Mouse (Mus musculus) embryonic facial prominence, embryonic 13.5 days (tissue): ENCODE data around the gene Gm43720. TPM values are rescaled to one million over a fixed set of nuclear protein-coding genes. Genes with fewer than 3 reads are reported as not detected.

Experiments used
- ATAC-seq: fragments of 200-750 bp; cut with Nextera tagmentation; 2 replicates; pipeline ENCODE4 v1.8.0; 2017; ENCODE audit warnings: low read depth; ENCODE audit not compliant: insufficient number of reproducible peaks, insufficient read depth, low FRiP score, low TSS enrichment
- H3K27ac ChIP-seq: fragments of 300-500 bp; sonication (generic); 2 replicates; pipeline ENCODE4 v1.5.1; 2015; ENCODE audit warnings: moderate library complexity, mild to moderate bottlenecking, inconsistent platforms
- H3K27me3 ChIP-seq: fragments of 300-500 bp; sonication (generic); 2 replicates; pipeline ENCODE4 v1.6.1; 2015; ENCODE audit warnings: mild to moderate bottlenecking, inconsistent platforms
- H3K36me3 ChIP-seq: fragments of 300-500 bp; sonication (generic); 2 replicates; pipeline ENCODE4 v1.6.1; 2015; ENCODE audit warnings: mild to moderate bottlenecking, inconsistent platforms
- H3K4me1 ChIP-seq: fragments of 300-500 bp; sonication (generic); 2 replicates; pipeline ENCODE4 v1.6.1; 2015; ENCODE audit warnings: inconsistent platforms
- H3K4me2 ChIP-seq: fragments of 300-500 bp; sonication (generic); 2 replicates; pipeline ENCODE4 v1.6.1; 2015; ENCODE audit warnings: moderate library complexity, mild to moderate bottlenecking, inconsistent platforms
- H3K4me3 ChIP-seq: fragments of 300-500 bp; sonication (generic); 2 replicates; pipeline ENCODE4 v1.5.1; 2015; ENCODE audit warnings: mild to moderate bottlenecking, inconsistent platforms
- H3K9ac ChIP-seq: fragments of 300-500 bp; sonication (generic); 2 replicates; pipeline ENCODE4 v1.6.1; 2015; ENCODE audit warnings: mild to moderate bottlenecking, inconsistent platforms
- H3K9me3 ChIP-seq: fragments of 300-500 bp; sonication (generic); 2 replicates; pipeline ENCODE4 v1.6.1; 2016; ENCODE audit warnings: inconsistent platforms
- WGBS: fragments of 180-500 bp; shearing (Covaris S2); methylation state at CpG from one replicate; pipeline ENCODE4 v1.1.7; 2015; ENCODE audit warnings: mixed read lengths; 5-methylcytosine and 5-hydroxymethylcytosine counted together
- polyA plus RNA-seq: library from polyadenylated mRNA; unstranded; fragments of >200 nt; fragmentation: Nextera tagmentation; extraction: Ambion mirVana; gene quantifications from 2 replicates; pipeline ENCODE4 v1.2.1, GENCODE M21; 2015

Gene Gm43720
- 0.23 and 0.24 TPM in 2 replicates for polyA plus RNA-seq

DNA sequence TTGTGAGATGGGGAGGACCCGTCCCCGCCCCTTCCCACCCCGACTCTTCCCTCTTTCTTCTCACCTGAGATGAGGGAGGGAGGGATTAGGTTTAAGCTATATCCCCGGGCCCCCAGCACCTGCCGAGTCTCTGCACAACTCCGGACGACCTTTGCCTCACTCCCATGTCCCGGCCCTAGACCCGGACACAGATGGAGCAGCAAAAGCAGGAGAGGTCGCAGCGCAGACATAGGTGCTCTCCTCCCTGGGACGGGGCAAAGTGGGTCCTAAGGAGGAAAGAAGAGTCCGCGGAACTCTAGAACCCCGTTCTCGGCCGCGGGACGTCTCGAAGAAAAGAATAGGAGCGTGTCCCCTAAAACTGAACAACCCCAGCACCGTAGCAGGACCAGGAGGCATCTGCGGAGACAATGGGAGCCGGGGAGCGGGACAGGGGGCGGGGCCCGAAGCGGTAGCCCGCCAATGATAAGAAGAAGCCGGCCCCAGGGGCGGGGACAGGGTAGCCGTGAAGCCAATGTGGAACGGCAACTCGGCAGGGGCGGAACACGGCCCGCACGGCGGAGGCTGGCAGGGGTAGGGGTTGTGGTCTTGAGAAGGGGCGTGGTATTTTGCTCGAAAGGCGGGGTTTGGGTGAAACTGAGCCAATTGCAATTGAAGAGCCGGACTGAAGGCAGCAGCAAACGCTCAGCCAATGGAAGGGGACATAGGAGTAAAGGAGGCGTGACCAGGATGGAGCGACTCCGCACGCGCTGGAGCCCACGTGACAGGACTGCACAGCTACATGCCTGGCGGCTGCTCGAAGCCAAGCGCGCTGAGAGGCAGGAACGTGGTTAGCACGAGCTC is at the start of gene Gm43720, which contains the start of the genes Gpc2 and Stag3:
Gene Gm43720 (minus strand): TSS at position 374 of the 840 bp plus-strand sequence.
Gene Gpc2 (minus strand): TSS at position 421 of the 840 bp plus-strand sequence.
Gene Stag3 (plus strand): TSS at position 656 of the 840 bp plus-strand sequence.
- Histone ChIP-seq H3K4me3 (peak within 1 kb of the TSS; percentile 82), H3K9ac (peak within 1 kb of the TSS; percentile 86), H3K36me3 (peaks cover 32% of the 10 kb centered on the region), H3K27me3 (no peaks in the 10 kb centered on the region; the same call in 1 of the 2 replicates), H3K4me1 (peaks cover 47% of the 10 kb centered on the region), H3K9me3 (peaks cover 8% of the 10 kb centered on the region), H3K4me2 (peak within 1 kb of the TSS; percentile 84), H3K27ac (peak within 1 kb of the TSS; percentile 73)
- peak; percentile 98 for ATAC-seq
- under 1% methylated on average over 56 of the region's 56 CpGs for WGBS

DNA sequence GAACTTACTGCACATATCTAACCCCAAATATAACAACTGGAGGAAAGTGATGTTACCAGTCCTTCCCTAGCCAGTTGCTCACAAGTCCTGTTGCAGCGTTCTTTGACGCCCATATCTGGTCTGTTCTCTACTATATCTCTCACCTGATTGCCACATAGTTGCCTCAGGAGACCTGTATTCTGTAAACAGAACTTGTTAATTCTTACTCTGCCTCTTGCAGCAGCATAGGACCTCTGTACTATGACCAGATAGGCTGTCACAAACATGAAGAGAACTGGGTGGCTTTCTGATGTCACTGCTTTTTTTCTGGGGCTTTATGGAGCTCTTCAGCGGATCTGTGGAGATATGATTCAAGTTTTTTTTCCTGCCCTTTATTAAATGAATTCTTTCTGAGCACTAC is 33.0 kb upstream of the Gm43720 start:
- H3K36me3 ChIP-seq = no peaks in the 10 kb centered on the region
- ATAC-seq = no peak
- no peak overlapping the region for H3K4me2 ChIP-seq
- H3K4me3 ChIP-seq = no peak overlapping the region
- H3K27me3 ChIP-seq = no peaks in the 10 kb centered on the region
- no peaks in the 10 kb centered on the region for H3K4me1 ChIP-seq
- no peaks in the 10 kb centered on the region for H3K9me3 ChIP-seq
- 87% methylated on average over 3 of the region's 3 CpGs for WGBS
- H3K9ac ChIP-seq = no peak overlapping the region
- no peak overlapping the region for H3K27ac ChIP-seq

DNA sequence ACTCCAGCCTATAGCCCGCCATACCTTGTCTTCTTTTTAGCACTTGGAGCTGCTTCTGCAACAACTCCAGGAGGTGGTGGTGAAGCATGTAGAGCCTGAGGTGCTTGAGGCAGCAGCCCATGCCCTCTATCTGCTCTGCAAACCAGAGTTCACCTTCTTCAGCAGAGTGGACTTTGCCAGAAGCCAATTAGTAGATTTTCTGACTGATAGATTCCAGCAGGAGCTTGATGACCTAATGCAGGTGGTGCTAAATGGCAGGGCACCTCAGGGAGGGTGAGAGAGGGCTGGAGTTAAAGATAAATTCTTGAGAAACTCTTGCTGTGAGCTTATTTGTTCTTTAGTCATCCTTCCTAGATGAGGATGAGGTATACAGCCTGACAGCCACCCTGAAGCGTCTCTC is 19.9 kb upstream of the Gm43720 start:
- Histone ChIP-seq H3K4me3 (no peak overlapping the region), H3K9ac (no peak overlapping the region), H3K36me3 (no peaks in the 10 kb centered on the region), H3K9me3 (no peaks in the 10 kb centered on the region), H3K27ac (no peak overlapping the region), H3K27me3 (no peaks in the 10 kb centered on the region), H3K4me1 (no peaks in the 10 kb centered on the region), H3K4me2 (no peak overlapping the region)
- 83% methylated on average over 2 of the region's 2 CpGs for WGBS
- no peak for ATAC-seq

DNA sequence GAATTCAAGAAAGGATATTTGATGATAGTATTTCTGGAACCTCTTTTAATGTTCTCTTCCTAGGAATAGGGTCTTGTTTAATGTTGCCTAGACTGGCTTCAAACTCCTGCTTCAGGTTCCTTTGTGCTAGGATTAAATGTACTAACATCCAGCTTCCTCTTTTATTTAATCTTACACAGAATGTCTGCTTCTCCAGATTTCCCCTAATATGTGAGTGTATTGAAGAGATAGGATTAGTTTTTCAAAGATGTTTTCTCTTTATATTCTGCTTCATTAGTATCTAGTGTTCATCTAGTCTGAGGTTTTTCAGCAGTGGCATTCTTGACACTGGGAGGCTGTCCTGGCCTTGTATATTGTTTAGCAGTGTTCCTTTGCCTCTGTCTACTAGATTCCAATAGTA is 14.4 kb upstream of the Gm43720 start:
- Histone ChIP-seq H3K4me1 (no peaks in the 10 kb centered on the region), H3K27ac (no peak overlapping the region), H3K9ac (no peak overlapping the region), H3K9me3 (no peaks in the 10 kb centered on the region), H3K4me3 (no peak overlapping the region), H3K4me2 (no peak overlapping the region), H3K36me3 (no peaks in the 10 kb centered on the region), H3K27me3 (no peaks in the 10 kb centered on the region)
- ATAC-seq = no peak

DNA sequence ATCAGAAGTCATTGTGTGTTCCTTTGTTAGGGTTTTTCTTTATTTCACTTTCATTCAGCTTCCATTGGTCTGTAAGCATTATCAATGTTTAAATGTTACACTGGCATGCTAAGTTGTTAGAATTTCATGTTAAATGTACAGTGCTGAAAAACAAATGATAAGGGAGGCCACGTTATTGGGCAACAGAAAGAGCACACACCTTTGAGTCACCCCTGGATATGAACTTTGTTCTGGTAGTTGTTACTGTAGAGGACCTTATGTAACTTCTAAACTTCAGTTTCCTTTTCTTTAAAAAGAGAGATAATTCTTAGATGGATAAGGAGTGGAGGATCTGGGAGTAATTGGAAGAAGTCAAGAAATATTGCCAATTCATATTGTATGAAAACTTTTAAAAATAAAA is 11.9 kb upstream of the Gm43720 start:
- H3K4me2 ChIP-seq = no peak overlapping the region
- no peak overlapping the region for H3K9ac ChIP-seq
- WGBS = 86% methylated on average over 1 of the region's 1 CpGs
- no peak overlapping the region for H3K27ac ChIP-seq
- no peaks in the 10 kb centered on the region for H3K4me1 ChIP-seq
- H3K36me3 ChIP-seq = no peaks in the 10 kb centered on the region
- H3K4me3 ChIP-seq = no peak overlapping the region
- H3K9me3 ChIP-seq = no peaks in the 10 kb centered on the region
- no peak for ATAC-seq
- no peaks in the 10 kb centered on the region for H3K27me3 ChIP-seq

DNA sequence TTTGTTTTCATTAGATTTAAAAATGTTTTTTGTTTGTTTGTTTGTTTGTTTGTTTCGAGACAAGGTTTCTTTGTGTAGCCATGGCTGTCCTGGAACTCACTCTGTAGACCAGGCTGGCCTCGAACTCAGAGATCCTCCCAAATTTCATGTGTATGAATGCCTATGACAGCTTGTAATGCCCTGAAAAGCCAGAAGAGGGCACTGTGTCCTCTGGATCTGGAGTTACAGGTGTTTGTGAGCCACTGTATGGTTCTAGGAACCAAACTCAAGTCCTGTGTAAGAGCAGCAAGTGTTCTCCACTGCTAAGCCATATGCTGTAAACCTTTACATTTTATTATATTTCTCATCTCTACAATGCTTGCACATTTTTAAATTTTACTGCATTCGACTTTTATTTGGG is 8.1 kb upstream of the Gm43720 start:
- no peak for ATAC-seq
- Histone ChIP-seq H3K4me1 (no peaks in the 10 kb centered on the region), H3K4me2 (no peak overlapping the region), H3K27ac (no peak overlapping the region), H3K9ac (no peak overlapping the region), H3K27me3 (no peaks in the 10 kb centered on the region), H3K4me3 (no peak overlapping the region), H3K36me3 (no peaks in the 10 kb centered on the region), H3K9me3 (no peaks in the 10 kb centered on the region)
- WGBS = 77% methylated on average over 3 of the region's 3 CpGs

DNA sequence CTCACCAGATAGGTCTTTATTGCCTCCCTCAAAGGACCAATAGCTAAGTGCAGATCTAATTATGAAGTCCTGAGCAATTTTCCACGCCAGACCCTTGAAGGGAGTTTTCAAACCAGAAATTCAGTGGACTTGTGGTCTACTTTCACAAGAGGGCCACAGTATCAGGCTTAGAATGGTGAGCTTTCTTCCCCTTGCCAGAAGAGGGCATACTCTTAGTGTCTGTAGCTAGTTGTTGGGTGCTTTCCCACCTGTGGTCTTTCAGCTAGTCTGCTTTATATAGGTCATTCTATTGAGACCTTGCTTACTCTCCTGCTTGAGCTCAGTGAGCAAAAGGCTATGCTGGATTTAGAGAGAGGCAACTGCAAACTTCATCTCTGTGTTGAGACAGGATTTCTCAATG is 3.8 kb upstream of the Gm43720 start:
- no peaks in the 10 kb centered on the region for H3K36me3 ChIP-seq
- no peak overlapping the region for H3K9ac ChIP-seq
- peaks cover 8% of the 10 kb centered on the region for H3K9me3 ChIP-seq
- H3K4me2 ChIP-seq = no peak overlapping the region
- no peak overlapping the region for H3K27ac ChIP-seq
- H3K4me1 ChIP-seq = peaks cover 10% of the 10 kb centered on the region
- WGBS = 61% methylated on average over 1 of the region's 1 CpGs
- H3K4me3 ChIP-seq = no peak overlapping the region
- no peaks in the 10 kb centered on the region; the same call in 1 of the 2 replicates for H3K27me3 ChIP-seq
- no peak for ATAC-seq

DNA sequence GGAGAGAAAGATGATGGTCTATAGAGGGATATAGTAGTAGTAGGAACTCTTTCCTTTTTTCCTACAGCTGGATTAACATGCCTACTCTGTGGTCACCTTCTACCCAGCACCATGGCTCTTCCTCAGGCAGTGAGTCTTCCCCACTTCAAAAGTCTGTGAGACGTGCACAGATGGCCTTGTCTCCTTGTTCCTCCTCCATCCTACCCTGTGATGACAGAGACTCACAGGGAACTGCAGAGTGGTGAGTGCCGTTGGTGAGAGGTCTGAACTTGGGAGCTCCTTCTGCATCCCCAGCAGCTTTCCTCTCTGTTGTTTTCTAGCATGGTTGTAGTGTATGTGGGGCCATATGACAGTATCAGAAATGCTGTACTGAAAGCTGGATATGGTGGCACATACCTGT is 2.0 kb upstream of the Gm43720 start:
- Histone ChIP-seq H3K27ac (no peak overlapping the region), H3K9me3 (peaks cover 8% of the 10 kb centered on the region), H3K4me1 (peaks cover 27% of the 10 kb centered on the region), H3K27me3 (no peaks in the 10 kb centered on the region; the same call in 1 of the 2 replicates), H3K4me2 (no peak overlapping the region), H3K4me3 (no peak overlapping the region), H3K9ac (no peak overlapping the region), H3K36me3 (peaks cover 16% of the 10 kb centered on the region)
- no peak for ATAC-seq
- WGBS = 82% methylated on average over 2 of the region's 2 CpGs

DNA sequence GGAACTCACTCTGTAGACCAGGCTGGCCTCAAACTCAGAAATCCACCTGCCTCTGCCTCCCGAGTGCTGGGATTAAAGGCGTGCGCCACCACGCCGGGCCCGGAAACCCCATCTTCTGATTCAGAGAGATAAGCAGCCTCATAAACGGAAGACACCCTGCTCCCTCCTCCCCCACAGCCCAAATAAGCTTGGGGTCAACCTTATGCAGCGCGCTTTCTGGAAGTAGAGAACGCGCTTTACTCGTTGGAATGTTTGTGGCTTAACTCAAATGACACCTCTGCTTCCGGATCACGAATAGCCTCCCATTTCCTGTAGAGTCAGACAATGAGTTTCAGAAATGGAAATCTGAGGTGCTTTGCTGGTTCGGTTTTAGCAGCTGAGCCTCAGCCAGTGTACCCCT is 1.1 kb upstream of the Gm43720 start:
- Histone ChIP-seq H3K4me2 (0 out of 2 replicates have a peak overlapping the region, but pooled peaks have one; percentile 84), H3K27ac (no peak overlapping the region), H3K36me3 (peaks cover 24% of the 10 kb centered on the region), H3K4me3 (no peak overlapping the region), H3K9me3 (peaks cover 8% of the 10 kb centered on the region), H3K4me1 (peaks cover 37% of the 10 kb centered on the region), H3K9ac (no peak overlapping the region), H3K27me3 (no peaks in the 10 kb centered on the region; the same call in 1 of the 2 replicates)
- no peak for ATAC-seq
- WGBS = 92% methylated on average over 15 of the region's 15 CpGs

DNA sequence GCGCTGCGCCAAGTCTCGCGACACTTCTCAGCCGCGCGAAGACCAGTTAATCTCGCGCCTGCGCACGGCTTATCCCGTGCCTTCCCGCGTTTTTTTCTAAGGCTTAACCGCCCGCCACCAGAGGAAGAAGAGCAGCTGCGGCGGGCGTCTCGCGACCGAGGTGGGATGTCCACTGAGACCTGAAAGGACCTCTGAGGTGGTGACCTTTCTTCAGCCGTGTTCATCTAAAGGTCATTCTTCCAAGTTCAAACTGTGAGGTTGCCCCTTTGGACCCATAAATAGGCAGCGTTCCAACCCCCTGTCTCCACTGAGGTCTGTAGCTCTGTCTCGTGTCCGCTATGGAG is 639 bp upstream of the Gm43720 start:
- H3K27ac ChIP-seq = no peak overlapping the region
- H3K9me3 ChIP-seq = peaks cover 8% of the 10 kb centered on the region
- peaks cover 28% of the 10 kb centered on the region for H3K36me3 ChIP-seq
- peaks cover 41% of the 10 kb centered on the region for H3K4me1 ChIP-seq
- no peak for ATAC-seq
- 21% methylated on average over 26 of the region's 26 CpGs for WGBS
- no peaks in the 10 kb centered on the region; the same call in 1 of the 2 replicates for H3K27me3 ChIP-seq
- H3K4me3 ChIP-seq = peak overlapping the region; percentile 82
- no peak overlapping the region for H3K9ac ChIP-seq
- peak overlapping the region; percentile 84 for H3K4me2 ChIP-seq

DNA sequence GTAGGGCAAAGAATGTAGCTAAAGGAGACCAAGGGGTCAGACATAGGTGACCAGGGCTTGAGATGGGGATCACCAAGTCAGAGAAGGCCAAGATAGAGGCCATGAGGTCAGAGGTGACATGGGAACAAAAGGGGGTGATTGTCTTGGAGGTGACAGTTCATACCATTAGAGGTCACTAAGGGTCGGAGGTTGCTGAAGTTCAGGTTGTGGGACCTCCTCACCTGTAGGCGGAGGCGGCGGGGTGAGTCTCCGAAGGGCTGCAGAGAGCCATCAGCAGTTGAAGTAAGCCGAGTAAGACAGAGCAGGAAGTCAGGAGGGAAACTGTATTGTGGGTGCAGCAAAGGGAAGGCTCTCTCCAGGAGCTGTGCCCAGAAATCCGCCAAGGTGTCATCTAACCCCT is 1.8 kb downstream of the Gm43720 start:
- Histone ChIP-seq H3K9ac (no peak overlapping the region), H3K27me3 (no peaks in the 10 kb centered on the region; the same call in 1 of the 2 replicates), H3K4me3 (0 out of 2 replicates have a peak overlapping the region, but pooled peaks have one; percentile 82), H3K36me3 (peaks cover 37% of the 10 kb centered on the region), H3K4me1 (peaks cover 51% of the 10 kb centered on the region), H3K9me3 (peaks cover 8% of the 10 kb centered on the region), H3K27ac (no peak overlapping the region), H3K4me2 (peak overlapping the region; percentile 84)
- no peak for ATAC-seq
- WGBS = 82% methylated on average over 7 of the region's 7 CpGs
